18 mouse cellular contexts compared by ENCODE assay signal in the genomic region with DNA sequence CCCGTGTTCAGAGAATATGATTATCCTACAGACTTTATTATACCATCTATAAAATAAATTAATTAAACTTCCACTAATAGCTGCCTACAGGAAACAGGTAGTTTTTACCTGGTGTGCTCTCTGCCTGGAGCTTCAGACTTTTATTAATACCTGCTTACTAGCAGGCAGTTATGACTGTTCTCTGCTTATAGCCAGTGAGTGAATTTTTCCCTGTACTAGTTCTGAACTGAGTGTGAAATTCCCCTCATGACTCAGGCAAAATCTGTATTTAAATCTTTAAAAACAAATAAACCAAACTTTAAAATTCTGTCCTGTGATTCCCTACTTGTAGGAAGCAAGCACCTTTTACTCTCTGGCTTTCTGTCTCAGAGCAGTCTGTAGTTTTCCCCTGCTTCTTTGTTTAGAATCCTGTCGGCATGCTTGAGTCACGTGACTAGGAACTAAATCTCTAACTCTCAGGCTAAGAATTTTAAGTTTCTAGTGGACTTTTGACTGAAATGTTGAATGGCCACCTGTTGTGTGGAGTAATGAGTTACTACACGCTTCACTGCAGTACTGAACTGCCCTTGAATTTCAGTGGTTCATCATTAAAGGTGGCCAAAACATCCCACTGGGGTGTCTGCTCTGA. TPM values are rescaled to one million over a fixed set of nuclear protein-coding genes. Genes with fewer than 3 reads are reported as not detected.
"Had no signal": no experiment of that assay in that cellular context is flagged by ENCODE, and none has a peak within 500 bp of the region (broad histone marks: within the 10 kb centered on the region; RNA-seq: fewer than 3 reads in every experiment).

No protein-coding gene starts in this region.

- H3K4me3 ChIP-seq: limb, embryonic 10.5 days; liver, embryonic 15.5 days had no signal

- DNase-seq: lung, adult 2 months; lung, postnatal 36 days; right cerebral cortex, adult 18-20 months; thymus, postnatal 14 days had no signal

- ATAC-seq: lung, postnatal 0 days; midbrain, embryonic 16.5 days had no signal

- H3K4me1 ChIP-seq: limb, embryonic 10.5 days; liver, embryonic 15.5 days had no signal

- H3K36me3 ChIP-seq: limb, embryonic 10.5 days; liver, embryonic 15.5 days had no signal

- H3K9ac ChIP-seq: liver, embryonic 15.5 days had no signal

- H3K27me3 ChIP-seq: liver, embryonic 15.5 days had no signal

- H3K4me2 ChIP-seq: liver, embryonic 11.5 days; liver, embryonic 15.5 days had no signal

- H3K27ac ChIP-seq: limb, embryonic 10.5 days; liver, embryonic 15.5 days; stomach, postnatal 0 days had no signal

- H3K9me3 ChIP-seq: limb, embryonic 10.5 days; liver, embryonic 15.5 days had no signal

RNA-seq across cellular contexts. Expression of gene Mmp10, which starts 15.9 kb away (rescaled TPM):
- total RNA-seq: layer of hippocampus, adult 8-10 months; layer of hippocampus, postnatal 14 days; left cerebral cortex, adult 18-20 months; left cerebral cortex, postnatal 14 days; megakaryocyte progenitor cell, adult 5-6 weeks had no signal
- polyA plus RNA-seq: kidney, embryonic 14.5 days; limb, embryonic 10.5 days; liver, embryonic 11.5 days; liver, embryonic 15.5 days; lung, adult 2 months; lung, postnatal 0 days; midbrain, embryonic 16.5 days; neural tube, embryonic 14.5 days; stomach, postnatal 0 days had no signal

RNA-seq across cellular contexts. Expression of gene Mmp8, which starts 40.2 kb away (rescaled TPM):
- total RNA-seq: layer of hippocampus, adult 8-10 months; layer of hippocampus, postnatal 14 days; left cerebral cortex, adult 18-20 months; left cerebral cortex, postnatal 14 days had no signal
- polyA plus RNA-seq: large intestine, adult 2 months; limb, embryonic 10.5 days; neural tube, embryonic 14.5 days had no signal

RNA-seq across cellular contexts. Expression of gene Mmp27, which starts 53.1 kb away (rescaled TPM):
- total RNA-seq: layer of hippocampus, adult 8-10 months; layer of hippocampus, postnatal 14 days; left cerebral cortex, adult 18-20 months; left cerebral cortex, postnatal 14 days had no signal
- polyA plus RNA-seq: kidney, embryonic 14.5 days; large intestine, adult 2 months; limb, embryonic 10.5 days; liver, embryonic 11.5 days; midbrain, embryonic 16.5 days; neural tube, embryonic 14.5 days; stomach, postnatal 0 days had no signal
